Mouse (Mus musculus) thymus, postnatal 36 days (tissue): Measurements from ENCODE around the gene Nup210.
"Not testable (repeated sequence)": the region's sequence is repeated elsewhere in the genome, so short reads cannot be mapped to it uniquely, and the experiment has no call there.

ENCODE experiments used
- DNase-seq, 2 experiments: peaks; one replicate each; pipeline ENCODE4 v3.0.0; 2022; ENCODE audit warnings: mixed read lengths in 2 of 2

Gene Nup210

GRCm38 (mm10) chr6:91137343-91137956 lies 20.8 kb upstream of the Nup210 start:
- DNase-seq: no peak

- no peak for DNase-seq
These were observed 14.2 kb upstream of the Nup210 start for GRCm38 (mm10) chr6:91130856-91131255.

GRCm38 (mm10) chr6:91128996-91129395 lies 12.4 kb upstream of the Nup210 start:
- peak; percentile 34 to 39 for DNase-seq

GRCm38 (mm10) chr6:91125228-91125585 lies 8.6 kb upstream of the Nup210 start:
- no peak for DNase-seq

- DNase-seq: no peak
These were observed 7.9 kb upstream of the Nup210 start for GRCm38 (mm10) chr6:91124286-91125227.

GRCm38 (mm10) chr6:91123453-91123852 lies 6.8 kb upstream of the Nup210 start:
- DNase-seq: no peak

GRCm38 (mm10) chr6:91121089-91121488 lies 4.5 kb upstream of the Nup210 start:
- DNase-seq: not testable (repeated sequence)

- DNase-seq: no peak
These were observed 3.6 kb upstream of the Nup210 start for GRCm38 (mm10) chr6:91120206-91120605.

- DNase-seq: no peak
These were observed 1.9 kb upstream of the Nup210 start for GRCm38 (mm10) chr6:91118526-91118925.

GRCm38 (mm10) chr6:91117149-91117548 lies 520 bp upstream of the Nup210 start:
- DNase-seq: no peak

- no peak for DNase-seq
These were observed 776 bp downstream of the Nup210 start for GRCm38 (mm10) chr6:91115863-91116243.

GRCm38 (mm10) chr6:91115158-91115557 lies 1.5 kb downstream of the Nup210 start:
- no peak for DNase-seq

GRCm38 (mm10) chr6:91114716-91115115 lies 1.9 kb downstream of the Nup210 start:
- DNase-seq: peak in 1 of 2 experiments; percentile 31

- no peak for DNase-seq
These were observed 4.7 kb downstream of the Nup210 start for GRCm38 (mm10) chr6:91111954-91112252.

- peak in 1 of 2 experiments; percentile 46 for DNase-seq
These were observed 5.3 kb downstream of the Nup210 start for GRCm38 (mm10) chr6:91111141-91111953.

- DNase-seq: peak; percentile 44 to 48
These were observed 6.2 kb downstream of the Nup210 start for GRCm38 (mm10) chr6:91110323-91111020.

- no peak for DNase-seq
These were observed 7.1 kb downstream of the Nup210 start for GRCm38 (mm10) chr6:91109489-91109888.

- no peak for DNase-seq
These were observed 7.6 kb downstream of the Nup210 start for GRCm38 (mm10) chr6:91108917-91109450.

- no peak for DNase-seq
These were observed 8.2 kb downstream of the Nup210 start for GRCm38 (mm10) chr6:91108301-91108916.

GRCm38 (mm10) chr6:91105400-91106129 lies 11.1 kb downstream of the Nup210 start:
- peak; percentile 69 to 72 for DNase-seq

- DNase-seq: no peak
These were observed 11.7 kb downstream of the Nup210 start for GRCm38 (mm10) chr6:91104765-91105399.
